Mouse (Mus musculus): Measurements from ENCODE around the gene Zbtb25.

Gene Zbtb25

DNA sequence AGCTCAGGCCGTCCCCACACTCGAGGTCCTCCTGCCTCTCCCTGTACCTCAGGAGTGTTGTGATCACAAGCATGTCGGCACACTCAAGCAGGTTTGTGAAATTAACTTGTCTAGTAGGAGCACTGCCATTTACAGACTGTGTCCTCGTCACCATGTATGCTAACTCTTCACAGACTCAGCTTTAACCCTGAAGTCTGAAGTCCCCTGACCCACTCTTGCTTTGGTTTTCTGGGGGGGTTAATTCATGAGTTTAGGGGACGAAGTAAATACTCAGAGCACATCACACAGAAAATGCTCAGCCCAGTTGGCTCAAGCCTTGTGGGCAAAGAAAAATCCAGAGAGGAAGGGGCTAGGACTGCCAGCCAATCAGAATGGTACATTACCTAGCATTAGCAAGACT, 33.8 kb downstream of the Zbtb25 start:
- no peak for DNase-seq

DNA sequence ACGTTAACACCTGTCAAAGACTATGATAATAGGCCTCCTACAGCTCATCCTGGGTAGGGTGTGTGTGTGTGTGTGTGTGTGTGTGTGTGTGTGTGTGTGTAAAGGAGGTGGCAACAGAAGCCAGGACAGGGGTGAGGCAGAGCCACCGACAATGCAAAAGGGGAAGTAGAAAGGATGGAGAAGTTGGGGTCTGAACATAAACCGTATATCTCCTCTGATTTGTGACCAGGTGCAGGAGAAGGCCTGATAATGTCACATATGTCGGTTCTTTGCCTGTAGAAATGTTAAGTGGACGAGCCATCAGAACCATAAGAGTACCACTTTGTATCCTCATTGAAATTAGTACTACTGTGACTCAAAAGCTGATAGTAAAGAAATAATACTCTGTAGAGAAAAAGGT, 35.7 kb downstream of the Zbtb25 start:
- no peak for DNase-seq

DNA sequence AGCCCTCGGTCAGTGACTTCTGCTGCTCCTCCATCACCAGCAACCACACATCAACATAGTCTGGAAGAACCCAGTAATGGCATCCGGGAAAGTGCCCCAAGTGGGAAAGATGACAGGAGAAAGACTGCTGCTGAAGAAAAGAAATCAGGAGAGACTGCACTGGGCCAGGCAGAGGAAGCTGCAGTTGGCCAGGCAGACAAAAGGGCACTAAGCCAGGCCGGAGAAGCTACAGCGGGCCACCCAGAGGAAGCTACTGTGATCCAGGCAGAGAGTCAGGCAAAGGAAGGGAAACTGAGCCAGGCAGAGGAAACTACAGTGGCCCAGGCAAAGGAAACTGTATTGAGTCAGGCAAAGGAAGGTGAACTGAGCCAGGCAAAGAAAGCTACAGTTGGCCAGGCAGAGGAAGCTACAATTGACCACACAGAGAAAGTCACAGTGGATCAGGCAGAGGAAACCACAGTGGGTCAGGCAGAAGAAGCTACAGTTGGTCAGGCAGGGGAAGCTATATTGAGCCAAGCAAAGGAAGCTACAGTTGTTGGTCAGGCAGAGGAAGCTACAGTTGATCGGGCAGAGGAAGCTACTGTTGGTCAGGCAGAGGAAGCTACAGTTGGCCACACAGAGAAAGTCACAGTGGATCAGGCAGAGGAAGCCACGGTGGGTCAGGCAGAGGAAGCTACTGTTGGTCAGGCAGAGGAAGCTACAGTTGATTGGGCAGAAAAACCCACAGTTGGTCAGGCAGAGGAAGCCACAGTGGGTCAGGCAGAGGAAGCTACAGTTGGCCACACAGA, 40.6 kb downstream of the Zbtb25 start:
- no peak for DNase-seq

DNA sequence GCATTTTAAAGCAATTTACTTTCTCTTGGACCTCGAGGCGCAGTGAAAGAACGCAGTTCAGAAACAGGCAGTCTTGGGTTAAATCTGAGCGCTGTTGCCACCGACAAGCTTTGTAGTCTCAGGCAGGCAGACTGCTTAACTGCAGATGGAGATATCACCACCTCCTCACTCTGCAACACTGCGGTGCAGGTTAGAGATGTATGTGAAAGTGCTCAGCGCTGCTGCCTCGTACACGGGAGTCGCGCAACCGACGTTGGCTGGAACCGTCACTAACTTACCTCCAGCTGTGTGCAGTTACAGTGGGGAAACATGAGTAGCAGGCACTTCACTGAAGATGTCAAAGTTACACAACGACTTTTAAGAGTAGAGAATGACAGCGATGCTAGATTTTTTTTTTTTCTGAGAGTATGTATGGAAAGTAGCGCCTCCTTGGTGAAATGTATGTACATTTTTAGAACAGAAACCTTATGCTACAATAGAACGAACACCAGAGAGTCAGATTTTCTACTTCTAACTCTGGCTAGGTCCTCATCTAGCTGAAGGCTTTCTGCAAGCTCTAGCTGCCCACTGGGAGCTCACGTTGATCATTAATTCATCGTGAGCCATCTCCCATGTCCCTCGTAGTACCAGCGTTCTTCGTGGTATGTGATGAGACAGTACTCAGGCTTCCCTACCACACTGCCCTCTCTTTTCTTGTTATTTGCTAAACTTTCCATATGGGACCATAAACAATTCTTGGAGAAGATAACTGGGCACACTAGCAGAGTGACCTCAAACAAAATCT, 42.8 kb downstream of the Zbtb25 start:
- DNase-seq, result no peak

DNA sequence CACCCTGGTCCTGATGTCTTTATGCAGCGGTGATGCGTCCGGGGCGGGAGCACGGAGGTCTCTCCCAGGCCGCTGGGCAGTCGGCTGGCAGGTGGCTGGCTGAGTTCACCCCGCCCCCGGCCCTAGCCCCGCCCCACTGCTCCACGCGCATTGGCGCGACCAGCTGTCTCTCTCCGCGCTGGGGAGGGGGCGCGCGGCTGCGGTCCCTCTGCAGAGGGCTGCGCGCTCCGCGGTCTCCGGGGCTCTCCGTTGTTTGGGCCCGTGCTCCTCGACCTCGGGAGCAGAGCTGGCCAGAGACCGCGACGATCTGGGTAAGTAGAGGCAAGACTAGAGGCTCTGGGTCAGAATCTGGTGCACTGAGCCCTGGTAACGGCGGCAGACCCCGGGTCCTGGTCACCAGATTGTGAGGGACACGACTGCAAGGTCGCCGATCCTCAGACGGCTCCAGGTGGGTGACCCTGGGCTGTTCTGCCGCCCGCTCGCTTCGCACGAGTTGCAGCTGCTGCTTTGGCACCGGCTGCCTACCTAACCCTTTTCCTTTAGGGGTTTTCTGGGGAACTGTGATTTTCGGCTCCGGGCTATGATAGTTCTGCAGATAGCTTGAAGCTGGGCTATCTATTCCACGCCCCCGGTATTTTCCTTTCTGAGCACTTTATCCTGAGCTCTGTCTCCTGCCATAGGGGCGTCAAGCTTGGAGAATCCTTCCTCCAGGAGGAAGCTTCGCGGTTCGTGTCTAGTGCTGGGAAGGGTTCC, 44.5 kb downstream of the Zbtb25 start, which contains the start of gene Akap5:
Akap5 (plus strand) TSS at position 213 of the 753 bp plus-strand sequence.
- no peak for DNase-seq

DNA sequence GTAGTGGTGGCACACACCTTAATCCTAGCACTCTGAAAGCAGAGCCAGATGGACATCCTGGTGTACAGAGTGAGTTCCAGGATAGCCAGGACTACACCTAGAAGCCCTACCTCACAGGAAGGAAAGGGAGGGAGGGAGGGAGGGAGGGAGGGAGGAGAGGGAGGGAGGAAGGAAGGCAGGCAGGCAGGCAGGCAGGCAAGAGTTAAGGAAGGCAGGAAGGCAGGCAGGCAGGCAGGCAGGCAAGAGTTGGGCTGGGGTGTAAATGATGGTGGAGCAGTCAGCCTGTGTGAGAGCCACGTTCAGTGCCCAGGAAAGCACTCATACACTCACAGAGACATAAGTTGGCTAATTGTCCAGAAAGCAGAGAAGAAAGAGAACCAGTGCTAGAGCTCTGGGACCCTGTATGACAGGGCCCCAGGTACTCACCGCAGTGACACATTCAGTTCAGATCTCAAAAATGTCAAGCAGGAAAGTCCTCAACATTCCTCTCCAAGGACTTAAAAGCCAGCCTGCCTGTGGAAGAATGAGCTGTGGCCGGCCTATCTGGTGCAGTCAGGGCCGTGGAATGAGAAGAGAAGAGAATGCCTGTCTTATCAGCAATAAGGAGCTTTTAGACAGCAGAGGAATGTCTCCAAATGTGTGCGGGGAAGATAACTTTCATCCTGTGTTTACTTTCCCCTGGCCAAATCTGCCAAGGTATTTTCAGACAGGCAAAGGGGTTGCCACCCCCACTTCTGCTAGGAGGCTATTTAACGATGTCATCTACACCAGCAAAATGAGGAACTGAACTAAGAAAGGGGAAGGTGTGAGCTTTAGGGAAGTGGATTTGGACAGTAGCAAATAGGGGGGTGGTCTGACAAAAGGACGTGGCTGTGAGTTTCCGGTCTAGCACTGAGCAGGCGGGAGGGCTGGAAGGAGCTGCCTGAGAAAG, 50.9 kb downstream of the Zbtb25 start:
- no peak for DNase-seq

DNA sequence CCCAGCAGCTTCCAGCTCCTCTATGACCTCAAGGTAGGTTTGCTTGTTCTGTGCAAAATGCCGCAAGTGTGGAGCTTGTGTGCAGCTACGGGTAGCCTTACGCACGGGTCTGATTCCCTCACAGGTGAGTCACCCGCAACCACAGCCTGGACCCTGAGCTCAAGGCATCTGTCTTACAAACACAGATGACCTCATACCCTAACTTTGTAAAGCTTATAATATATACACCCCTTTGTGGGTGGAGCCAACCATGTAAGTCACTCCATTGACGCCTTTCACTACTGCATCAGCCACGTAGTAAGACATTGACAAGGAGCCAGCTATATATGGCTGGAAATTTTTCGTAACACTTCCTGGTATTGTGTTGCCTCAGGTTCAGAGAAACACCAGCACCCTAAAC, 57.5 kb downstream of the Zbtb25 start:
- no peak for DNase-seq

DNA sequence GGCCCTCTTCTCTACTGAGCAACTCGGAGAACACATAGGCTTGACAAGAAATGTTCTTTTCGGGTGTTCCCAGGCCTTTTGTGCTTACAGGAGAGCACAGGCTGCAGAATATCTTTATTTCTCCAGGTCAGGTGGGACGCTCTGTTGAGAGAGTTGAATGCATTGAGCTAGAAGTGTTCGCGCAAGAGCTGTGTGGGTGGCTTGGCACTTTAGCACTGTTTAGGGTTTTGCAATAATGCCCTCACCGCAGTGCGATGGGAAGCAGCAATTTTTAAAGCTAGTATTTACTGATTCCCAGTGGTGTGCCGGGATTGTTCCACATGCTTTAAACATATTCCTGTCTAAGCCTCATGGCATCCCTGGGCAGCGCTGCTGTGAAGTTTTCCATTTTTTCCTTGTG, 58.2 kb downstream of the Zbtb25 start:
- no peak for DNase-seq

DNA sequence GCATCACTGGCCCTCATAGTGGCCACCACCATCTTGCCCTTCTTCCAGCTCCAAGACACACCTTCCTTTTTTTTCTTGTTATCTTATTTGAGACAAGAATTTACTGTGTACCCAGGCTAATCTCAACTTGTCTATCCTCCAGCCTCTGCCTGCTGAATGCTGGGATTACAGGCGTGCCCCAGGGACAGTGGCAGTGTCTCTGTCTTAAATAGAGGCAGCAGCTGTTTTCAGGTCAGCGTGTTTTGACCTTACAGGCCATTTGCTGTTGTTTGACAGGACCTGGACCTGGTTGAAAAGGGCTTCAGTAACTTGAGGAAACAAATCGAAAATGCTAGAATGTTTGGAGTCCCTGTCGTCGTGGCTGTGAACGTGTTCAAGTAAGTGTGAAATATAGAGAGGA, 58.8 kb downstream of the Zbtb25 start:
- no peak for DNase-seq

DNA sequence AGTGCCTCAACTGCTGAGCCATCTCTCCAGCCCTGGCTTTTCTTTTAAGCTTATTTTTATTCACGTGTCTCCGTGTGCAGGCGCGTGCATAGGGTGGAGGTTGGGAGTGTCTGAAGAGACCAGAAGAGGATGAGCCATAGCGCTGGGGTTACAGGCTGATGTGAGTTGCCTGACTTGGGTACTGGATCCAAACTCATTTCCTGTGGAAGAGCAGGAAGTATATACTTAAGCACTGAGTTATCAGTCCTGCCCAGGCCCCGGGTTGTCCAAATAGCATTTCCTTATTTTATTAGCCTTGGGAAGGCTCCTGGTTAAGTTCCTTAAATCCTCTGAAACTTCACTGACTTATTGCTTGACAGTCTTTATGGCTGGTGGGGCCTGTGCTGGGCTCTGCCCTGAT, 59.4 kb downstream of the Zbtb25 start:
- DNase-seq, result no peak

DNA sequence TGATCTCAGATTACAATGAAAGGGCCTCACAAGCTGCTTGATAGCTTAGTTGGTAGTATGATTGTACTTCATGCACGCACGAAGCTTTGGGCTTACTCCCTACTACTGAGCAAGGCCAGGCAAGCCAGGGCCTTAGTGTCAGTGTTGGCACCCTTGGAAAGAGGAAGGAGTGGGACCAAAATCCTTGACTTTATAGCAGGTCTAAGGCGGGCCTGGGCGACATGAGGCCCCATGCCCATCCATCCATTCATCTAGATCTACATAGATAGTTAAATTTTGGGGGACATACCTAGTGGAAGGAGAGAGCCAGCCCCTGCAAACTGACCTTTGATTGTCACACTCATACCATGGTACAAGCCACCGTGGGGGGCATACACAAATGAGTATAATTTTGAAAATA, 61.0 kb downstream of the Zbtb25 start:
- DNase-seq, result no peak

DNA sequence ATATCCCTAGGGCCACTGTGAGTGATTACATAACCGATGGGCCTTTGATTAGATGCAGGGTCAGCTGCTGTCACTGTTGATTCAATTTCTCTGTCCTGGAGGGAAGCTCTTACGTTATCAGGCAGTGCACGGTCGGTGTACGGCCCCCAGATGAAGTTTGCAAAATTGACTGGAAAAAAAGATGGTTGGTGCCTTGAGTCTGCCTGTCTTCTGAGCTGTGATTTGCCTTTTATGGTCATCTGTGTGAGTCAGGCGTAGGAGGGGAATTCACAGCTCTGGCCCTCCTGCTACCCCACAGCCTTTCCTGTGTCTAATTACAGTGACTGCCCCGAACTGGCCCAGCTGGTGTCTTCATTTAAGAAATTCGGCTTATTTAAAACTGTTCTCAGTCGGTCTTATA, 61.4 kb downstream of the Zbtb25 start:
- no peak for DNase-seq

DNA sequence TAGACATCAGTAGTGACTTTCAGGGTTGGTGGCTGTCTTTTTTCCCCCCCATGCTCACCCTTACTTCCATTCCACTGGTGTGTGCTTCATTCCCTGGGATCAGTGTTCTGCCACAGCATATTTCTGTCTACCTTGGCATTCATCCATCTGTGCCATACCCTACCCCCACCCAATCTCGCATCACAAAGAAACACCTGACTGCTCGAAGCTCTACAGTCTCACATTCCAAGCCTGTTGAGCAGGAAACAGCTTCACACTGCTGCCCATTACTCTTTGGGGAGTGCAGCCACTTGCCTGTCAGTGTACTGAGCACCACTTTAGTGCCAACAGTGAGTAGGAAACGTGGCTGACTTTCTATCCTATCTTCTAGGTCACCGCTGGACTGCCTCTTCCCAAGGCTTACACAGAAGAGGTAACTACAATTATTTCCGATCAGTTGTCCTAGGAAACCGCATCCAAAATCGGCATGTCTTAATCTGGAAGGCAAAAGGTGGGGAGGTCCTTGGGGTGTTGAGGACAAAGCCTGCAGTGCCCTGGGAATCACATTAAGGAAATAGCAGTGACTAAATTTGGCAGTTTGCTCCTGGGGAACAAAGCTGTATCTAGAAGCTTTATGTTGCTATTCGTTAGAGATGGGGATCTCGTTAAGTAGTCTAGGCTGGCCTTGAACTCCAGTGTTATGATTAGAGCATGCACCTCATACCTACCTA, 62.4 kb downstream of the Zbtb25 start:
- no peak for DNase-seq

DNA sequence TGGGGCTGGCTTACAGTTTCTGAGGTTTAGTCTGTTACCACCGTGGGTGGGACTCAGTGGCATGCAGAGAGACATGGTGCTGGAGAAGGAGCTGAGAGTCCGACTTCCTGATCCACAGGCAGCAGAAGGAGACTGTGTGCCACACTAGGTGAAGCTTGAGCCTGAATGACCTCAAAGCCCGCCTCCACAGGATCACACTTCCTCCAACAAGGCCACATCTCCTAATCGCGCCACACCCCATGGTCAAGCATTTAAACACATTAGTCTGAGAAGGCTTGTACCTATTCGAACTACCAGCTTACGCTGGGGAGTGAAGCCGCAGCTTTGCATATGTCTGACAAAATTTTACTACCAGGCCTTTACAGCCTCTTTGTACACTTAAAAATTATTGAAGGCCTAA, 64.3 kb downstream of the Zbtb25 start:
- DNase-seq, result no peak

DNA sequence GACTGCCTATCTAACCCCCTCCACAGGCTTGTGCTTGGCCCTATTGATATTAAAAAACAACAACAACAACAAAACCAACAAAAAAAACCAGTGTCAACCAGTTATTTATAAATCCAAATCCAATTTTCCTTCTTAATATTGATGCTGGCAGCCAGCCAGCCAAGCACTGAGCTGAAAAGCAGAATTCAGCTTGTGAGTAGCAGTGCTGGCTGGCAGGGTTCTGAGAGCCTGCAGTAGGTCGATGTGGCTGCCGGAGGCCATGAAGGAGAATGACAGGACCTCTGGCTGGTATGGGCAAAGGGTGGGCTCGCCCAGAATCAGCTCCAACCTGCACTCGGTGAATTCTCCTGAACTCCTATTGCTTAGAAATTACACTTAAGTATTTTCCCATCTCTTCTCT, 65.2 kb downstream of the Zbtb25 start:
- DNase-seq, result peak in 1 of 2 experiments; percentile 22

DNA sequence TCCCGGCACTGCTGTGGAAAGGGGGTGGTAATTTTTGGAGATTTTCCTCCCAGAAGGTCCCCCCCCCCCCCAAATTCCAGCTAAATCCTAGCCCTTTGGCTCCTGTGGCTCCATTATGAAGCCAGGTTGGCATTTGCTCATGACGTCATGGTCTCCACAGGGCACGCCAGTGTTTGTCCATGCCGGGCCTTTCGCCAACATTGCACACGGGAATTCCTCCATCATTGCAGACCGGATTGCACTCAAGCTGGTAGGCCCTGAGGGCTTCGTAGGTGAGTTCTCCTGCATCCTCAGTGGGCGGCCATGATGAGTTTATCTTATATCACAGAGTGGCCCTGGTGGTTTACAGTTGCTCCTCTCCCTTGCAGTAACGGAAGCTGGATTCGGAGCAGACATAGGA, 65.9 kb downstream of the Zbtb25 start:
- no peak for DNase-seq

DNA sequence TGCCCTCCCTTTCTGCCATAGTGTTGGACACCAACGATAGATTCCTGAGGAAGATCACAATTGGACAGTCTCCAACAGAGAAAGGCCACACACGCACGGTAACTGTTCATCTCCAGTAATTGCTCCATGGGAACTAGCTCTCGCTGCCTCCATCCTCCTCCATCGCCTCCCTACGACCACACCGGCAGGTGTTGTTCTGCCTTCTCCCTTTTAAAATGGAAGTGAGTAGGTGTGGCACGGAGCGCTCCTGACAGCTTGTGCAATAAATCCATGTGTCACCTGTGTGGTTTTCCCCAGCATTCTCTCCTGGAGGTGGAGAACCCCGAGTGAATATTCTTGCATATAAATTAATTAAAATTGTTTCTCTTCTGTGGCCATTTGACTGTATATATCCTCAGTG, 69.0 kb downstream of the Zbtb25 start:
- DNase-seq, result no peak

DNA sequence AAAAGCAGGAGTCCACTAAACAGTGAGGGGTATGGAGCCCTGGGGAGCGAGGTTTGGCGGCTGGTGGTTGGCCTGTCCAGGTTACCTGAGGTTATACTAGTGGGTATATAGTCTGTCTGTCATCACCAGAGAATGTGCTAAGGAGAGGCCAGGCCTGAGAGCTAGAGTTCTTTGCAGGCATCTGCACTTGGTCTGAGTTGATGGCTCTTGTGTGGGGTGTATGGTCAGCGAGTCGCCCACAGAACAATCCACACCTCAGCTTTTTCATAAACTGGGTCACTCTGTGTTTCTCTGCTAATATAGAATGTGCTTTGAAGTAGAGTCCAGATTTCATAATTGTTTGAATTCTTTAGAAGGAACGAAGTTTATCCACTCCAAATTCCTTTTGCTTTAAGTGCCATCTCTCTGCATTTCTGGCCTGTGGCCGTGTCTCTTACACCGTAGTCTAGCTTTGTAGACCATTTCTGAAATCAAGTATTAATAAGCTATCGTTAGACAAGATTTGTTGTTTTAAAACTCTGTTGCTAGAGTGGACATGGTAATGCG, 70.0 kb downstream of the Zbtb25 start:
- no peak for DNase-seq

DNA sequence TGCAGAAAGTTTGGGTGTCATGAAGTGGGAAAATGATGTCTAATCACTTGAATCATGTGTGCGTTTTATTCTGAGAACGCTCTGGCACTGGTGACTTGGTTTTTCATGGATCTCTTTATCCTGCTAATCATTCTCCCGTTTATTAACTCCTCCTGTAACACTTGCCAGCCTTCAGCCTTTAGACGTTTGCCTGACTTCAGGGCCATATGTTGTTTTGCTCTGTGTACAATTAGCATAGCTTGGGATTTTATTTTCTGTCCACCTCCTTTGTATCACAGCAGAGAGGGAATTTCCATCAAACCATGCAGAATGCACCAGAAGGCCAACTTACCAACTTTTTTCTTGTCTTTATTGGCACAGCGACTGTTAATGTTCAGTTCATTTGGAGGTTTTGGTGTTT, 71.6 kb downstream of the Zbtb25 start:
- no peak for DNase-seq
